42 mouse cellular contexts compared by ENCODE assay signal in the genomic region with DNA sequence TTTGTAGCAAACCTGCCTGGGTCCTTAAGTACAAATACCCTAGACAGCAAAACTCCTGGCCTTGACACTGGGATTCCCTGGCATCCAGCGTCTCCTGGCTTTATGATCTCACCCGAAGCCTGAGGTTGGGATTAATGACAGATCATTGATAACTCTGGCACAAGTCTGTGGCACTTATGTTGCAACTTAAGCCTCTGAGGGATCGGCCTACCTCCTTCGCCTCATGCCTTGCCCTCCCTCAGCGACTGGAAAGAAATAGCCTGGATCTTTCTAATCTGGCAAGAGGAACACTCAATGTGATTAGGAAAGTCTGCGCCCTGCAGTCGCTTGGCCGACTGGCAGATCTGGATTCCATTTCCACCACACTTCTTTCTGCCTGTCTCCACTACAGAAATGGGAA. TPM values are rescaled to one million over a fixed set of nuclear protein-coding genes. Genes with fewer than 3 reads are reported as not detected.
"Had no signal": no experiment of that assay in that cellular context is flagged by ENCODE, and none has a peak within 500 bp of the region (broad histone marks: within the 10 kb centered on the region; RNA-seq: fewer than 3 reads in every experiment).

No protein-coding gene starts in this region.

- H3K9ac ChIP-seq: heart, embryonic 13.5 days; heart, embryonic 15.5 days; hindbrain, embryonic 13.5 days; hindbrain, embryonic 15.5 days; kidney, embryonic 15.5 days; limb, embryonic 13.5 days; limb, embryonic 15.5 days; liver, embryonic 12.5 days; liver, embryonic 14.5 days had no signal

- H3K4me3 ChIP-seq: heart, adult 2 months; heart, embryonic 13.5 days; heart, embryonic 15.5 days; hindbrain, embryonic 10.5 days; hindbrain, embryonic 13.5 days; hindbrain, embryonic 15.5 days; kidney, embryonic 15.5 days; limb, embryonic 13.5 days; limb, embryonic 15.5 days; liver, embryonic 12.5 days had no signal

- H3K27me3 ChIP-seq: hindbrain, embryonic 15.5 days; kidney, embryonic 15.5 days; limb, embryonic 13.5 days; limb, embryonic 15.5 days; liver, embryonic 12.5 days had no signal

- DNase-seq: gastrocnemius, postnatal 14 days; gastrocnemius, postnatal 36 days; heart, adult 2 months; heart, postnatal 4 days; kidney, adult 11 months; kidney, adult 2 months; kidney, adult 9 months; kidney, postnatal 14 days; kidney, postnatal 36 days; layer of hippocampus, adult 9-11 months; layer of hippocampus, postnatal 36 days; left cerebral cortex, postnatal 4 days had no signal

- H3K9me3 ChIP-seq: heart, embryonic 13.5 days; heart, embryonic 15.5 days; hindbrain, embryonic 10.5 days; hindbrain, embryonic 13.5 days; hindbrain, embryonic 15.5 days; kidney, embryonic 15.5 days; limb, embryonic 13.5 days; limb, embryonic 15.5 days; liver, embryonic 12.5 days had no signal

- H3K27ac ChIP-seq: heart, adult 2 months; heart, embryonic 13.5 days; heart, embryonic 15.5 days; hindbrain, embryonic 10.5 days; hindbrain, embryonic 13.5 days; hindbrain, embryonic 15.5 days; hindbrain, postnatal 0 days; kidney, embryonic 15.5 days; kidney, postnatal 0 days; limb, embryonic 13.5 days; limb, embryonic 15.5 days; liver, embryonic 12.5 days; liver, embryonic 14.5 days had no signal

- ATAC-seq: hindbrain, postnatal 0 days; intestine, embryonic 16.5 days; liver, embryonic 12.5 days had no signal

- H3K36me3 ChIP-seq: heart, embryonic 13.5 days; heart, embryonic 15.5 days; hindbrain, embryonic 10.5 days; hindbrain, embryonic 13.5 days; hindbrain, embryonic 15.5 days; kidney, embryonic 15.5 days; limb, embryonic 13.5 days; limb, embryonic 15.5 days; liver, embryonic 12.5 days had no signal

- H3K4me2 ChIP-seq: heart, embryonic 11.5 days; heart, embryonic 13.5 days; heart, embryonic 15.5 days; hindbrain, embryonic 13.5 days; hindbrain, embryonic 15.5 days; kidney, embryonic 15.5 days; limb, embryonic 13.5 days; limb, embryonic 15.5 days; liver, embryonic 12.5 days had no signal

- H3K4me1 ChIP-seq: heart, embryonic 13.5 days; heart, embryonic 15.5 days; hindbrain, embryonic 13.5 days; hindbrain, embryonic 15.5 days; kidney, embryonic 15.5 days; limb, embryonic 13.5 days; limb, embryonic 15.5 days; liver, embryonic 12.5 days had no signal

RNA-seq across cellular contexts. Expression of a gene that starts 5.8 kb away (rescaled TPM):
- total RNA-seq: gastrocnemius, adult 18-20 months; gastrocnemius, adult 8-10 months; gastrocnemius, postnatal 14 days; gastrocnemius, postnatal 36 days; granulocyte monocyte progenitor cell, adult 5-6 weeks; heart, adult 2 months; heart, postnatal 25 days; heart, postnatal 4 days; hindbrain, postnatal 0 days; layer of hippocampus, adult 18-20 months; layer of hippocampus, adult 8-10 months; layer of hippocampus, postnatal 14 days; layer of hippocampus, postnatal 36 days; left cerebral cortex, adult 18-20 months; left cerebral cortex, adult 8-10 months; left cerebral cortex, postnatal 10 days; left cerebral cortex, postnatal 25 days; left cerebral cortex, postnatal 4 days; liver, adult 2 months had no signal
- polyA plus RNA-seq: heart, adult 2 months; heart, embryonic 11.5 days; heart, embryonic 13.5 days; heart, postnatal 0 days; hindbrain, embryonic 10.5 days; hindbrain, embryonic 13.5 days; intestine, embryonic 14.5 days; kidney, adult 2 months; kidney, postnatal 0 days; large intestine, adult 2 months; limb, embryonic 11.5 days; liver, adult 2 months; liver, embryonic 12.5 days had no signal

RNA-seq across cellular contexts. Expression of a gene that starts 12.8 kb away (rescaled TPM):
- total RNA-seq: gastrocnemius, adult 8-10 months; gastrocnemius, postnatal 14 days; granulocyte monocyte progenitor cell, adult 5-6 weeks; heart, postnatal 25 days; heart, postnatal 4 days; hindbrain, postnatal 0 days; left cerebral cortex, adult 18-20 months; left cerebral cortex, adult 8-10 months; left cerebral cortex, postnatal 10 days; left cerebral cortex, postnatal 25 days; left cerebral cortex, postnatal 4 days; liver, adult 2 months had no signal
- polyA plus RNA-seq: heart, postnatal 0 days; intestine, embryonic 14.5 days; liver, adult 2 months had no signal

RNA-seq across cellular contexts. Expression of a gene that starts 19.8 kb away (rescaled TPM):
- total RNA-seq: gastrocnemius, adult 18-20 months; gastrocnemius, adult 8-10 months; gastrocnemius, postnatal 14 days; gastrocnemius, postnatal 36 days; granulocyte monocyte progenitor cell, adult 5-6 weeks; heart, adult 2 months; heart, postnatal 25 days; hindbrain, postnatal 0 days; layer of hippocampus, adult 18-20 months; layer of hippocampus, adult 8-10 months; layer of hippocampus, postnatal 14 days; layer of hippocampus, postnatal 36 days; left cerebral cortex, adult 18-20 months; left cerebral cortex, adult 8-10 months; left cerebral cortex, postnatal 10 days; left cerebral cortex, postnatal 25 days; left cerebral cortex, postnatal 4 days; liver, adult 2 months had no signal
- polyA plus RNA-seq: heart, embryonic 11.5 days; heart, embryonic 13.5 days; heart, embryonic 15.5 days; hindbrain, embryonic 10.5 days; hindbrain, embryonic 13.5 days; hindbrain, embryonic 15.5 days; hindbrain, postnatal 0 days; intestine, embryonic 14.5 days; intestine, embryonic 16.5 days; kidney, adult 2 months; kidney, embryonic 15.5 days; kidney, postnatal 0 days; large intestine, adult 2 months; limb, embryonic 11.5 days; limb, embryonic 13.5 days; liver, adult 2 months; liver, embryonic 12.5 days; liver, embryonic 14.5 days had no signal

RNA-seq across cellular contexts. Expression of a gene that starts 43.0 kb away (rescaled TPM):
- total RNA-seq: gastrocnemius, adult 8-10 months; gastrocnemius, postnatal 14 days; gastrocnemius, postnatal 36 days; granulocyte monocyte progenitor cell, adult 5-6 weeks; heart, adult 2 months; heart, postnatal 25 days; heart, postnatal 4 days; layer of hippocampus, adult 18-20 months; layer of hippocampus, adult 8-10 months; layer of hippocampus, postnatal 14 days; layer of hippocampus, postnatal 36 days; left cerebral cortex, adult 18-20 months; left cerebral cortex, adult 8-10 months; left cerebral cortex, postnatal 10 days; left cerebral cortex, postnatal 25 days; left cerebral cortex, postnatal 4 days; liver, adult 2 months had no signal
- polyA plus RNA-seq: heart, adult 2 months; heart, embryonic 11.5 days; heart, embryonic 13.5 days; heart, embryonic 15.5 days; heart, postnatal 0 days; hindbrain, embryonic 10.5 days; intestine, embryonic 14.5 days; intestine, embryonic 16.5 days; kidney, adult 2 months; kidney, embryonic 15.5 days; kidney, postnatal 0 days; large intestine, adult 2 months; limb, embryonic 11.5 days; limb, embryonic 13.5 days; limb, embryonic 15.5 days; liver, adult 2 months; liver, embryonic 12.5 days; liver, embryonic 14.5 days had no signal

RNA-seq across cellular contexts. Expression of a gene that starts 52.7 kb away (rescaled TPM):
- total RNA-seq: gastrocnemius, adult 18-20 months; gastrocnemius, adult 8-10 months; gastrocnemius, postnatal 14 days; gastrocnemius, postnatal 36 days; granulocyte monocyte progenitor cell, adult 5-6 weeks; heart, adult 2 months; heart, postnatal 25 days; heart, postnatal 4 days; hindbrain, postnatal 0 days; layer of hippocampus, adult 18-20 months; layer of hippocampus, adult 8-10 months; layer of hippocampus, postnatal 14 days; layer of hippocampus, postnatal 36 days; left cerebral cortex, adult 18-20 months; left cerebral cortex, adult 8-10 months; left cerebral cortex, postnatal 10 days; left cerebral cortex, postnatal 25 days; left cerebral cortex, postnatal 4 days; liver, adult 2 months had no signal
- polyA plus RNA-seq: heart, adult 2 months; heart, embryonic 11.5 days; heart, embryonic 13.5 days; heart, embryonic 15.5 days; heart, postnatal 0 days; hindbrain, embryonic 10.5 days; hindbrain, embryonic 13.5 days; hindbrain, embryonic 15.5 days; hindbrain, postnatal 0 days; intestine, embryonic 14.5 days; intestine, embryonic 16.5 days; kidney, adult 2 months; kidney, embryonic 15.5 days; kidney, postnatal 0 days; large intestine, adult 2 months; limb, embryonic 11.5 days; limb, embryonic 13.5 days; limb, embryonic 15.5 days; liver, adult 2 months; liver, embryonic 12.5 days; liver, embryonic 14.5 days had no signal
